Mouse (Mus musculus) spleen, embryonic (tissue): Measurements from ENCODE around the gene Nr2f2.

Source experiments
- CTCF ChIA-PET: fragments of 350-600 bp; sonication (Branson Sonifier 250); formaldehyde crosslinking; loops from one replicate; lab custom pipeline; 2022; lab: Charles Lee

Gene Nr2f2

GRCm38 (mm10) chr7:70365401-70365811, 1.1 kb downstream of the Nr2f2 start:
- CTCF ChIA-PET = no interaction called here

GRCm38 (mm10) chr7:70364798-70365197, 1.7 kb downstream of the Nr2f2 start:
- CTCF ChIA-PET = no interaction called here

- CTCF ChIA-PET = no interaction called here
These were observed 3.2 kb downstream of the Nr2f2 start for GRCm38 (mm10) chr7:70363351-70363750.

- CTCF ChIA-PET = no interaction called here
These were observed 3.9 kb downstream of the Nr2f2 start for GRCm38 (mm10) chr7:70362526-70363170.

- CTCF ChIA-PET = no interaction called here
These were observed 4.9 kb downstream of the Nr2f2 start for GRCm38 (mm10) chr7:70361383-70362364.

GRCm38 (mm10) chr7:70360611-70361382, 5.7 kb downstream of the Nr2f2 start:
- CTCF ChIA-PET = no interaction called here

- CTCF ChIA-PET = no interaction called here
These were observed 6.5 kb downstream of the Nr2f2 start for GRCm38 (mm10) chr7:70359791-70360581.

- CTCF ChIA-PET = no interaction called here
These were observed 7.5 kb downstream of the Nr2f2 start for GRCm38 (mm10) chr7:70358848-70359591.

GRCm38 (mm10) chr7:70358020-70358847, 8.3 kb downstream of the Nr2f2 start:
- CTCF ChIA-PET = no interaction called here

- CTCF ChIA-PET = no interaction called here
These were observed 9.0 kb downstream of the Nr2f2 start for GRCm38 (mm10) chr7:70357516-70358019.

- CTCF ChIA-PET = no interaction called here
These were observed 9.6 kb downstream of the Nr2f2 start for GRCm38 (mm10) chr7:70356691-70357515.

- CTCF ChIA-PET = no interaction called here
These were observed 10.6 kb downstream of the Nr2f2 start for GRCm38 (mm10) chr7:70355691-70356568.

GRCm38 (mm10) chr7:70355357-70355620, 11.2 kb downstream of the Nr2f2 start:
- CTCF ChIA-PET = no interaction called here

- CTCF ChIA-PET = no interaction called here
These were observed 11.8 kb downstream of the Nr2f2 start for GRCm38 (mm10) chr7:70354606-70355356.

GRCm38 (mm10) chr7:70353151-70353550, 13.4 kb downstream of the Nr2f2 start:
- CTCF ChIA-PET = no interaction called here

GRCm38 (mm10) chr7:70352617-70353016, 13.9 kb downstream of the Nr2f2 start:
- CTCF ChIA-PET = no interaction called here

- CTCF ChIA-PET = no interaction called here
These were observed 14.5 kb downstream of the Nr2f2 start for GRCm38 (mm10) chr7:70351981-70352560.
